Mouse (Mus musculus): Measurements from ENCODE around the gene Hs3st3a1. TPM values are rescaled to one million over a fixed set of nuclear protein-coding genes. Genes with fewer than 3 reads are reported as not detected.

Hs3st3a1 gene
- polyA plus RNA-seq, 1 experiment from 2014 or later: 3.4 TPM

DNA sequence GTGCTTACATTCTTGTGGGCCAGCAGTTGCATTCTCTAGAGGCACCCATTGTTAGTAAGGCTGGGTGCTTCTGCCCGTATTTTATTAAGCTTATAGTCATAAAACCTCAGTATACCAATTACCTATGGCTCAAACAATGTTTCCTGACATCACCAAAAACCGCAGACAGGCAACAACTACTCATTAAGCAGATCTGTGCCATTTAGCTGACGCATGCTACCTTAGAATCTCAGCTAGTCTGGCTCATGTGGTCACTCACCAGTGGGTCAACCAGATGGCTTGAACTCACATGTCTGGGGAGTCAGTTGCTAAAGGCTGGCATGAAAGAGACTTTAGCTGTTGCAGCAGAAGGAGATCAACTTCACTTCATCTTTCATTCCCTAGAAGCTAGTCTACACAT, 67.9 kb downstream of the Hs3st3a1 start:
- H3K9ac ChIP-seq (ENCODE audit: low read length): no peak overlapping the region
- H3K27me3 ChIP-seq (ENCODE audit: control insufficient read depth, insufficient read depth, low read length): no peaks in the 10 kb centered on the region
- H3K27ac ChIP-seq (ENCODE audit: low read depth, low read length): no peak overlapping the region
- H3K4me2 ChIP-seq: no peak overlapping the region
- 88% methylated on average over 3 of the region's 3 CpGs for WGBS
- H3K4me3 ChIP-seq (ENCODE audit: low read depth, low read length): no peak overlapping the region
- DNase-seq (ENCODE audit: low spot score, missing footprints) (no peak), ATAC-seq (ENCODE audit: low FRiP score) (no peak)
- H3K36me3 ChIP-seq (ENCODE audit: control insufficient read depth, insufficient read depth, low read length): no peaks in the 10 kb centered on the region
- no peaks in the 10 kb centered on the region for H3K9me3 ChIP-seq (ENCODE audit: control insufficient read depth, low read length)
- H3K4me1 ChIP-seq (ENCODE audit: control insufficient read depth, insufficient read depth, low read length): no peaks in the 10 kb centered on the region

DNA sequence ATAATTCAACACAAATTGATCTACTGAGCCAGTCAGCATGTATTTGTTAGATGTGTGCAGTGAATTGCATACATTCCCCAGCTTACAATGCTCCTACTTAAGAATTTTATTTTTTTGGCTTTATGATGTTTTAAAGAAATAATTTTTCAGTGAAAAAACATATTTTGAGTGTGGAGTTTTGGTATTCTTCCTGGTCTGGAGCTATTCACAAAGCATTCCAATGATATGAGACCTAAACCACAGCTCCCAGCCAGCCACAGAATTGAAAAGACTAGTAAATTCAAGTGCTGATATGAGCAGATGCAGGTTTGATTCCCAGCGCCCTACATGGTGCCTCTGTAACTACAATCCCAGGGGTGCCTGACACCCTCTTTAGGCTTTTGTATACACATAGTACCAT, 70.8 kb downstream of the Hs3st3a1 start:
- 88% methylated on average over 1 of the region's 1 CpGs for WGBS
- Histone ChIP-seq H3K27ac (ENCODE audit: low read depth, low read length) (no peak overlapping the region), H3K4me3 (ENCODE audit: low read depth, low read length) (no peak overlapping the region), H3K36me3 (ENCODE audit: control insufficient read depth, insufficient read depth, low read length) (no peaks in the 10 kb centered on the region), H3K9ac (ENCODE audit: low read length) (no peak overlapping the region), H3K27me3 (ENCODE audit: control insufficient read depth, insufficient read depth, low read length) (no peaks in the 10 kb centered on the region), H3K4me1 (ENCODE audit: control insufficient read depth, insufficient read depth, low read length) (no peaks in the 10 kb centered on the region), H3K4me2 (no peak overlapping the region), H3K9me3 (ENCODE audit: control insufficient read depth, low read length) (no peaks in the 10 kb centered on the region)
- ATAC-seq (ENCODE audit: low FRiP score) (no peak), DNase-seq (ENCODE audit: low spot score, missing footprints) (no peak)

DNA sequence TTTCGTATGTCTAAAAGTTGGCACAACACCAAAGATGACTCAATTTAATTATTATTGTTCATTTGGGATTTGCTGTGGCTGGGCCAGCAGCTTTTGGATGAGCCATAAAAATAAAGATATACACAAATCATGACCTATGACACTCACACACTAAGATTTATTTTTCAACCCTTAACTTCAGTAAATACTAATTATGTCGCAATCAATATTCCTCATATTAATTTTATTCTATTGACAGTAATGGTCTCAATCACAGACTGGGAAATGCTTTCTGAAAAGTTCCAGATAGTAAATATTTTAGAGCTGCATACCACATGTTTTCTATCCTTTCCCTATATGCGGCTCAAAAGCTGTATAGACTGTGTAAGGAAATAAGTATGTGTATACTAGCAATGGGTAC, 71.9 kb downstream of the Hs3st3a1 start:
- Histone ChIP-seq H3K9ac (ENCODE audit: low read length) (no peak overlapping the region), H3K27ac (ENCODE audit: low read depth, low read length) (no peak overlapping the region), H3K27me3 (ENCODE audit: control insufficient read depth, insufficient read depth, low read length) (no peaks in the 10 kb centered on the region), H3K4me2 (no peak overlapping the region), H3K9me3 (ENCODE audit: control insufficient read depth, low read length) (no peaks in the 10 kb centered on the region), H3K4me3 (ENCODE audit: low read depth, low read length) (no peak overlapping the region), H3K36me3 (ENCODE audit: control insufficient read depth, insufficient read depth, low read length) (no peaks in the 10 kb centered on the region), H3K4me1 (ENCODE audit: control insufficient read depth, insufficient read depth, low read length) (no peaks in the 10 kb centered on the region)
- no peak for DNase-seq (ENCODE audit: low spot score, missing footprints)
- no peak for ATAC-seq (ENCODE audit: low FRiP score)
- WGBS: 91% methylated on average over 3 of the region's 3 CpGs

DNA sequence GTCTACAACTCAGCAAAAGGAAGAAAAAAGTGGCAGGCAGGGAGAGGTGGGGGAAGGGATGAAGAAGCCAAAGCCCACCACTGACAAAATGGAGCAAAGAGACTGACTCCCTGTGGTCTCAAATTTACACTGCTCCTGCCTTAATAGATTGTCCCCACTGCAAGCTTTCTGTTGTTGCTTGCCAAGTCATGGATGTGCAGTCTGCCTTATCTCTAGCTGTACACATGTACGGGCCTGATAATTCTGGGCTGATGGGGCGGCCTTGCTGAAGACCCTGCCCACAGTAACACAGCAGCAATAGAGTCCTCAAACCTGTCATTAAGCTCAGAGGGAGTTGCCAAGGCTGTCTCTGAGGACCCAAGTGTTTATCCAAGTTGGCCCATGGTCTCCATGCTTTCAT, 74.0 kb downstream of the Hs3st3a1 start:
- ATAC-seq (ENCODE audit: low FRiP score) (no peak), DNase-seq (ENCODE audit: low spot score, missing footprints) (no peak)
- H3K4me3 ChIP-seq (ENCODE audit: low read depth, low read length): no peak overlapping the region
- H3K36me3 ChIP-seq (ENCODE audit: control insufficient read depth, insufficient read depth, low read length): no peaks in the 10 kb centered on the region
- no peak overlapping the region for H3K9ac ChIP-seq (ENCODE audit: low read length)
- 98% methylated on average over 2 of the region's 2 CpGs for WGBS
- no peak overlapping the region for H3K4me2 ChIP-seq
- H3K27ac ChIP-seq (ENCODE audit: low read depth, low read length): no peak overlapping the region
- no peaks in the 10 kb centered on the region for H3K9me3 ChIP-seq (ENCODE audit: control insufficient read depth, low read length)
- H3K27me3 ChIP-seq (ENCODE audit: control insufficient read depth, insufficient read depth, low read length): no peaks in the 10 kb centered on the region
- H3K4me1 ChIP-seq (ENCODE audit: control insufficient read depth, insufficient read depth, low read length): no peaks in the 10 kb centered on the region

DNA sequence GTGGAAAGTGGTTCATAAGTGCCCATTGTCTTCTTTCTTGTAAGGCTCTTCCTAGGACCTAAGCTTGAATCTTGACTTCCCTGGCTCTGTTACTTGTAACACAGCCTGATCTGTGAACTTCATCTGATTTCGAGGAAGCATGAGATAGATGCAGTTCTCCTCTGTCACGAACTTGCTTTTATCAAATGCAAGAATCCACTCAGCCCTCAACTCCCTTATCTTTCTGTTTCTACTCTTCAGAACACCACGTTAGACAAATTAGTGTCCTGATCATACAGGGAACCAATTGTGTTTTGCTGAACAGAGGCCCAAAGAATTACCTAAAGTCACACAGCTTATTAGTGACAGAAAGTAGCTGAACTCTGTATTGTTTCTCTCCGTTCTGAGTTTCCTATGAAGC, 77.2 kb downstream of the Hs3st3a1 start:
- H3K27me3 ChIP-seq (ENCODE audit: control insufficient read depth, insufficient read depth, low read length): no peaks in the 10 kb centered on the region
- H3K4me2 ChIP-seq: no peak overlapping the region
- 86% methylated on average over 4 of the region's 4 CpGs for WGBS
- no peak overlapping the region for H3K9ac ChIP-seq (ENCODE audit: low read length)
- H3K27ac ChIP-seq (ENCODE audit: low read depth, low read length): no peak overlapping the region
- no peaks in the 10 kb centered on the region for H3K4me1 ChIP-seq (ENCODE audit: control insufficient read depth, insufficient read depth, low read length)
- DNase-seq (ENCODE audit: low spot score, missing footprints): no peak
- H3K36me3 ChIP-seq (ENCODE audit: control insufficient read depth, insufficient read depth, low read length): no peaks in the 10 kb centered on the region
- no peaks in the 10 kb centered on the region for H3K9me3 ChIP-seq (ENCODE audit: control insufficient read depth, low read length)
- ATAC-seq (ENCODE audit: low FRiP score): no peak
- no peak overlapping the region for H3K4me3 ChIP-seq (ENCODE audit: low read depth, low read length)

DNA sequence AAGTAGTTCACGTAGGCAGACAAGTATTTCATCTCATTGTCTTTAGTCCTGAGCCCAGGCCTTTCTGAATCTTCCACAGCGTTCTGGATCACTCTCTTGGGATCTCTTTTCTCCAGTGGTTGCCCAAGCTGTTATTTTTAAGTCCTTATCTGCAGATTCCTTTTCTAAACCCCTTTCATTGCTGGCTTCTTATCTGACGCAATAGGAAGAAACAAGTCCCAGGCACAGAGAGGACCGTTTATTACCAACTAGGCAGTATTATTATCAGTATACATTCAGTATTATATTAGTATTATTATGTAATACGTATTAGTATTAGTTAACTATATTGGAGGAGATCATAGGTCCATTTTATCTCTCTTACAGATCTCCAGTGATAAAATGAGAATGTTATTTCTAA, 78.3 kb downstream of the Hs3st3a1 start:
- 92% methylated on average over 5 of the region's 5 CpGs for WGBS
- H3K27me3 ChIP-seq (ENCODE audit: control insufficient read depth, insufficient read depth, low read length): no peaks in the 10 kb centered on the region; the same call in 1 of the 2 replicates
- H3K4me2 ChIP-seq: no peak overlapping the region
- DNase-seq (ENCODE audit: low spot score, missing footprints): no peak
- no peaks in the 10 kb centered on the region for H3K9me3 ChIP-seq (ENCODE audit: control insufficient read depth, low read length)
- H3K4me3 ChIP-seq (ENCODE audit: low read depth, low read length): no peak overlapping the region
- H3K27ac ChIP-seq (ENCODE audit: low read depth, low read length): no peak overlapping the region
- no peak for ATAC-seq (ENCODE audit: low FRiP score)
- H3K9ac ChIP-seq (ENCODE audit: low read length): no peak overlapping the region
- no peaks in the 10 kb centered on the region for H3K4me1 ChIP-seq (ENCODE audit: control insufficient read depth, insufficient read depth, low read length)
- H3K36me3 ChIP-seq (ENCODE audit: control insufficient read depth, insufficient read depth, low read length): no peaks in the 10 kb centered on the region

DNA sequence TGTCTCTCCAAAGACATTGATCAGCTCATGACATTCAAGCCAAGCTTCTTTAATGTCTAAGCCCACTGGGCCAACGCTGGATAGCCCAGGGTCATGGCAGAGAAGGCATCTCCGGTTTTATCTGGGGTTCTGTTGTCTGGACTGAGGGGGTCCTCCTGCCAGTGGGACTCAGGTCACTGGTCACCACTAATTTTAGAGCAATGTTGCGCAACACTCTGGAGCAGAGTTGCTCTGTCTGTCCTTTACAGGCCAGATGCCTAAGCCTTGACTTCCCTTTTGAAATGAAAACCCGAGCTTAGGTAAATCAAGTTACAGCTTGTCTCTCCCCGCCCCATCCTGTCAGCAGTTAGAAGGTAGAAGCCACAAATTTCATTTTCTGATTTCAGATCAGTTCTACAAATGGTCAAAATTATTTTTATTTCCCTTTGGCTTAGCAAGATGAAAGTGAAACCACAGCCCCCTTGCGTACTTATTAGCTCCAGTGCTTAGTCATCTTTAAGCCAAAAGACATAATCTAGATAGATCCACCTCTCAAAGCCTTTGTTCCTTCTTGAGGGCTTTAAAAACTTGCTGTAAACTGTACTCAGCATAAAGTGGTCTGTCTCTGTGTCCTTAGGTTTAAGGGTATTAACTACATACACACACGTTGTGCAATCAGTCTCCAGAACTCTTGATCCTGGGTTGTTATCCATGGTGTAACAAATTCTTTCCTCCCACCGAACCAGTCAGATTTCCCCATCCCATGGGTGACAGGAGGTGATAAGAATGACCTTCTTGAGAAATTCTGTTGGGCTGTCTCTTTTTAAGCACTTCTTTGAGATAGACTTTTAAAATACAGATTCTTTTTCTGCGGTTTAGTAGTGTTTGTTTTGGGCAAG, 81.8 kb downstream of the Hs3st3a1 start:
- 91% methylated on average over 9 of the region's 9 CpGs for WGBS

DNA sequence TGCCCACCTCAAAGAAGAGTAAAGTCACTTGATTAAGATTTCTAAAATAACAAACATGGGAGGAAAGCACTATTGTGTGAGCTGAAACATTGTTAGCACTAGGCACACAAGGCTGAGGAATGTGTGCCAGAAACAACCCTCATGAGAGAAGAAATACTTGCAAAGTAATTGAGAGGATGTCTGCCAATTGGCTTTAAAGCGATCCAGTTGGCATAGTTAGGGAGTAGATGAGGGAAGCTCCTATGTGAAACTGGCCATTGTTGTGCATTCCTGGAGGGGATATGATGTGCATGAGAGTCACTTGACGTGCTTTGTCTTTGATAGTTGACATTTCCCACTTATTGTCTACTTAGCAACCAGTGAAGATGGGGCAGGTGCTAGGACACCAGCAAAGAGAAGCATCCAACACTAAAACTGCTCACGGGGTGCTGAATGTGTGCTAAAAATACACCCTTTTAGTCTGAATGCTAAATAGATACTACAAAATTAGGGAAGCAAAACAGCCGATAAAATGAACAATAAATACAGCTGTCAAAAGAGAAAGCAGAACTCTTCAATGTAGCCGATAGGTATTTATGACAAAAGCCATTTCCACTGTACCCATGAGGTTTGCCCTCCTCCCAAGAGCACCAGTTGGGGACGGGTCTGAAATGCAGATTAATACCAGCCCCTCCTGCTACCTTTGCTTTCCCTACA, 83.2 kb downstream of the Hs3st3a1 start:
- H3K4me2 ChIP-seq: no peak overlapping the region
- no peak overlapping the region for H3K4me3 ChIP-seq (ENCODE audit: low read depth, low read length)
- H3K27me3 ChIP-seq (ENCODE audit: control insufficient read depth, insufficient read depth, low read length): peaks cover 12% of the 10 kb centered on the region
- DNase-seq (ENCODE audit: low spot score, missing footprints) (no peak), ATAC-seq (ENCODE audit: low FRiP score) (no peak)
- 73% methylated on average over 6 of the region's 6 CpGs for WGBS
- H3K9me3 ChIP-seq (ENCODE audit: control insufficient read depth, low read length): no peaks in the 10 kb centered on the region
- no peaks in the 10 kb centered on the region; the same call in 1 of the 2 replicates for H3K4me1 ChIP-seq (ENCODE audit: control insufficient read depth, insufficient read depth, low read length)
- no peak overlapping the region for H3K27ac ChIP-seq (ENCODE audit: low read depth, low read length)
- H3K9ac ChIP-seq (ENCODE audit: low read length): no peak overlapping the region
- H3K36me3 ChIP-seq (ENCODE audit: control insufficient read depth, insufficient read depth, low read length): no peaks in the 10 kb centered on the region

More for the DNA sequence above, 81.8 kb downstream of the Hs3st3a1 start:
- no peak overlapping the region for H3K9ac ChIP-seq (ENCODE audit: low read length)
- no peaks in the 10 kb centered on the region; the same call in 1 of the 2 replicates for H3K4me1 ChIP-seq (ENCODE audit: control insufficient read depth, insufficient read depth, low read length)
- DNase-seq (ENCODE audit: low spot score, missing footprints): no peak
- H3K36me3 ChIP-seq (ENCODE audit: control insufficient read depth, insufficient read depth, low read length): no peaks in the 10 kb centered on the region
- H3K9me3 ChIP-seq (ENCODE audit: control insufficient read depth, low read length): no peaks in the 10 kb centered on the region
- H3K4me2 ChIP-seq: no peak overlapping the region
- H3K27ac ChIP-seq (ENCODE audit: low read depth, low read length): no peak overlapping the region
- H3K4me3 ChIP-seq (ENCODE audit: low read depth, low read length): no peak overlapping the region
- peaks cover 12% of the 10 kb centered on the region for H3K27me3 ChIP-seq (ENCODE audit: control insufficient read depth, insufficient read depth, low read length)
- no peak for ATAC-seq (ENCODE audit: low FRiP score)

DNA sequence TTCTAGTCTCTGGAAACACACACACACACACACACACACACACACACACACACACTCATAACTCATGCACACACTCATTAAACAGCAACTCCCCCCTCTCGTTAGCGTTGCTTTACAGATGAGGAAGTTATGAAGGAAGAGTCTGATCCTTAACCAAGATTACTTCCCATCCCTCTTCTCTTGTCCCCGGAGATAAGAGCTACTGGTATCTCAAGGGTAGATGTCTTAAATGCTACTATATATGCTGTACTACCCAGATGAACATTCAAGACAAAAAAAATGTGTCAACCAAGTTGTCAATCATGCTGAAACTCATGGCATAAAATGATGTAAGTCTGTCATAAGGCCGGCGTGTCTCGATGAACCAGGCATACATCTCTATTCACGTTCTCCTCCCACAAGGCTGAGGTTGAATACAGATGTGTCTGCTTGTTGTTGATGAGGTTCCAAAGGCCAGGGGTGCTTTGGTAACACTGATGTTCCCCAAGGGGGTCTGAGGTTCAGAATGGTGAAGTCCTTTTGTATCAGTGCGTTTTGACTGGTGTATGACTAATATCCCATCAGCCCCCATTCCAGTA, 89.0 kb downstream of the Hs3st3a1 start:
- 94% methylated on average over 8 of the region's 8 CpGs for WGBS
- DNase-seq (ENCODE audit: low spot score, missing footprints): peak; percentile 72
- Histone ChIP-seq H3K4me2 (no peak overlapping the region), H3K4me1 (ENCODE audit: control insufficient read depth, insufficient read depth, low read length) (no peaks in the 10 kb centered on the region; the same call in 1 of the 2 replicates), H3K36me3 (ENCODE audit: control insufficient read depth, insufficient read depth, low read length) (no peaks in the 10 kb centered on the region), H3K9ac (ENCODE audit: low read length) (no peak overlapping the region), H3K4me3 (ENCODE audit: low read depth, low read length) (no peak overlapping the region), H3K9me3 (ENCODE audit: control insufficient read depth, low read length) (no peaks in the 10 kb centered on the region), H3K27me3 (ENCODE audit: control insufficient read depth, insufficient read depth, low read length) (peaks cover 12% of the 10 kb centered on the region), H3K27ac (ENCODE audit: low read depth, low read length) (no peak overlapping the region)
- ATAC-seq (ENCODE audit: low FRiP score): no peak

Measured in midbrain, embryonic 11.5 days (tissue).